Mouse (Mus musculus) urinary bladder, postnatal 14 days (tissue): Measurements from ENCODE around the gene Cenph.
A peak's percentile ranks its signal among the peaks of the same experiment; 100 is the strongest.
"Not testable (repeated sequence)": the region's sequence is repeated elsewhere in the genome, so short reads cannot be mapped to it uniquely, and the experiment has no call there.

ENCODE experiments used
- DNase-seq: peaks from one replicate; pipeline ENCODE4 v3.0.0; 2021; ENCODE audit warnings: low spot score

Cenph gene

GRCm38 (mm10) chr13:100775252-100776055, at the start of gene Cenph:
Cenph (minus strand) TSS chr13:100775899.
- peak; percentile 86 for DNase-seq

DNA sequence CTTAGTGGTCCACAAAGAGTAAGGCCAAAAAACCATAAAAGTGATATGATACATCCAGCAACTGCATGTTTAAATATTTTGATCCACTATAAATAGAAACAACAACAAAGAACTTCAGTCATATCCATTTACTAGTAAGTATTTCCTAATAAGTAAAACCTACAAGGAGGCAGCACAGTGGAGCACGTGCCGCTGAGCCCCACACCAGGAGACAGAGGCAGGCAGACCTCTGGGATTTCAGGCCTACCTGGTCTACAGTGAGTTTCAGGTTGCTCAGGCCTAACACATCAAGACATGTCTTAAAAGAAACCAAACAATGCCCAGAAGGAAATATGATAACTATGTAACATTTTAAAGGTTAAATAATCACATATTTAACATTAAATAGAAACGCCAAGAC, 49.2 kb upstream of the Cenph start:
- DNase-seq, result no peak

- DNase-seq, result no peak
These were observed 48.6 kb upstream of the Cenph start for GRCm38 (mm10) chr13:100824306-100824705.

DNA sequence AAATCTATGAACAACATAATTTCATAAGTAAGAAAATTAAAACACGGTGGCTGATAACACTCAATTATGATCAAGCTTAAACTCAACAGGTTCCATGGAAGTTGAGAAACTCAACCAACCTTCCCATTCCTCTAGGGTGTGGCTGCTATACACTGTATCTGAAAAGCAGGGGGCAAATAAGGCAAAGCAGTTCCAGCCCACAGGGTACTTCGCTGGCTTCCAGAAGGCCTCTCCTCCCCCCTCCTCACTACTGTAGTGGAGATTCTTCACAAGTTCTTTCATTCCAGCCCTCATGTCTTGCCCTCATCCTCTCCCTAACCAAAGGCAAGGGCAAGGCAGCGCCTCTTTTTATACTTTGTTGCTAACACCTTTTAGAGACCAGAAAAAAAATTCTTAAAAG, 48.2 kb upstream of the Cenph start:
- DNase-seq, result no peak

DNA sequence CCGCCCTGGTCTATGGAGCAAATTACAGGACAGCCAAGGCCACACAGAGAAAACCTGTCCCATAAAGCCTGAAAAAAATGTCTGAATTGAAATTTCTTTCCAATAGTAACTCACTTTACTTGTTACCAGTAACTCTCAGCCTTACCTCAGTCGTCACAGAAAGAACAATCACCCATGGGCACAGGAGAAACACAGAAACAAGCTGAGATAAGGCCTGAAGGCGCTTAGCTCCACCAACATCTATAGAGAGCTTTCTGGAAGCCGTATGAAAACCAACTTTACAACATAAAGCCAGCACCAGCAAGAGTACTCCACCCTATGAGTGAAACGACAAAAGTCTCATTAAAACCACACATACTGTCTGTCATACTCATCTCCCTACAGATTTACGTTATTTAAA, 38.8 kb upstream of the Cenph start:
- no peak for DNase-seq

- no peak for DNase-seq
These were observed 30.1 kb upstream of the Cenph start for GRCm38 (mm10) chr13:100805776-100806175.

GRCm38 (mm10) chr13:100797171-100797570, 21.5 kb upstream of the Cenph start:
- DNase-seq, result no peak

DNA sequence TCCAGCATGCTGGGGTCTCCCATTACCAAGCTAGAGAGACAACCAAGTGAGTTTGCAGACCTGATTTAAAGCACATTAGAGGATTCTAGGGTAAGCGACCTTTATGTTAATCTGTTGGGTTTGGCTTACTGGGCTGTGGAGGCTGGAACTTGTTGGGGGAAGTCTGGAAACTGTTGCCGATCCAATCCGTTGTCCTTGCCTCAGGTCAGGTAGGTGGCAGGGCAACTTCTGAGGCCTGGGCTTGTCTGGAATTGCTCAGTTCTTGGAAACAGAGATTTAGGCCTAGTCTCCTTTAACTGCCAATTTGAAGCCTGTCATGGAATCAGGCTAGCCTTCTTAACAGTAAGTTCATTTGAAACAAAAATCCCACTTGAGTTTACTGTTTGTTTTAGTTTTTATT, 13.4 kb upstream of the Cenph start:
- DNase-seq, result no peak

DNA sequence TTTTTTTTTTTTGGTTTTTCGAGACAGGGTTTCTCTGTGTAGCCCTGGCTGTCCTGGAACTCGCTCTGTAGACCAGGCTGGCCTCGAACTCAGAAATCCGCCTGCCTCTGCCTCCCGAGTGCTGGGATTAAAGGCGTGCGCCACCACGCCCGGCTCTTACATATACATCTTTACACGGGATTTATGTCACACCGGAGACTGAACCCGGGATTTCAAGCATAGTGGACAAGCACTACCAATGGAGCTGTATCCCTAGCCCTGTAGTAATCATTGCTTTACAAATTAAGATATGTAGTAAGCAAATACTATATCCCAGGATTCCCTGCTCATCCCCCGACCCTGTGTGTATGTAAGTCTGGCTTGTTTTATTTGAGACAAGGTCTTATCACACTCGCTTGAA, 12.4 kb upstream of the Cenph start:
- DNase-seq, result not testable (repeated sequence)

- DNase-seq, result peak; percentile 59
These were observed 11.8 kb upstream of the Cenph start for GRCm38 (mm10) chr13:100787316-100788010.

- DNase-seq, result peak; percentile 93
These were observed 10.7 kb upstream of the Cenph start, which contains the start of gene Ccnb1 for GRCm38 (mm10) chr13:100786414-100786867. Ccnb1 (minus strand) TSS chr13:100786570.

GRCm38 (mm10) chr13:100785806-100786413, 10.2 kb upstream of the Cenph start:
- no peak for DNase-seq

DNA sequence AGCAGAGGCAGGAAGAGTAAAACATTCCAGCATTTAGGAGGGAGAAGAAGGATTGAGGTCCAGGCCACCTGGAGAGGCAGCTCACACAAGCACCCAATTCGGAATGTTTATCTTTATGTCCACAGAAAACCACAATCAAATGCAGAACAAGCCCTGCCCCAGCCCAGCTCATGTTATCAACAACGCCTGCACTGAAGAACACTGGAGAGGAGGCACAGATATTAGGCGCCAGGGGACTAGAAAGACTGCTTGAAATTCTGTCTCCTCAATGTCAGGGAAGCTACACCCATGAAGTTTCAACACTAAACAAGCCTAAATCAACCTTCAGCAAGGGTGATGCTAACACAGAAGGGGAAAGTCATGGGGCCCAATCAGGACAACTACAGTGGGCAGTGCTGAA, 1.8 kb upstream of the Cenph start:
- DNase-seq, result no peak

DNA sequence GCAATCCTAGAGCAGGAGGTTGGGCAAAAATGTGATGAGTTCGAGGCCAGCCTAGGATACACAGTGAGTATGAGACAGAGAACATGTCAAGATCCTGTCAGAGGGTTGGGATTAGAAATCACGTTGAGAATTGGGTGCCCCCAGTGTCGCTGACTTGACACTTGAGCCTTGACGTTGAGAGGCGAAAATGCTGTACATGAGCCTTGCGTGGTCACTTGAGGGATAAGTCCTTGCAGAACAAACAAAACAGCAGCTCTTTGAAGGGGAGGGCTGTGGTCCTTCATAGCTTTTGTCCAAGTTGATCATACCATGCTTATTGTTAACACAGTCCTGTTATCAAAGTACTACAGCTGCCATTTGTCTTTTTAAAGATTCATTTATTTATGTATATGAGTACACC, 1.0 kb upstream of the Cenph start:
- DNase-seq, result no peak

- DNase-seq, result no peak
These were observed 339 bp upstream of the Cenph start for GRCm38 (mm10) chr13:100776056-100776419.

DNA sequence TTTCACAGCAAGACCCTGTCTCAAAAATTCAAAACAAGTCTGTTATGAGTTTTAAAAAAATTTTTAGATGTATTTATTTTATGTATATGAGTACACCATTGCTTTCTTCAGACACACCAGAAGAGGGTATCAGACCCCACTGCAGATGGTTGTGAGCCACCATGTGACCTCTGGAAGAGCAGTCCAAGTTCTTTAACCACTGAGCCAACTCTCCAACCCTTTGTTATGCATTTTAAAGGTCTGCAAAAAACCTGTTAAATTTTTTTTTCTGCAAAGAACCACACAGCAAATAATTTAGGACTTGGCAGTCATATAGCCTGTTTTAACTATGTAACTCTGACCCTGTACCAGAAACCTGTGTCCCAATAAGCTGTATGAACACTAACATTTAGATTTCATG, 995 bp downstream of the Cenph start:
- DNase-seq, result no peak

- no peak for DNase-seq
These were observed 20.4 kb downstream of the Cenph start for GRCm38 (mm10) chr13:100755329-100755728.

- DNase-seq, result no peak
These were observed 21.5 kb downstream of the Cenph start for GRCm38 (mm10) chr13:100754186-100754585.

DNA sequence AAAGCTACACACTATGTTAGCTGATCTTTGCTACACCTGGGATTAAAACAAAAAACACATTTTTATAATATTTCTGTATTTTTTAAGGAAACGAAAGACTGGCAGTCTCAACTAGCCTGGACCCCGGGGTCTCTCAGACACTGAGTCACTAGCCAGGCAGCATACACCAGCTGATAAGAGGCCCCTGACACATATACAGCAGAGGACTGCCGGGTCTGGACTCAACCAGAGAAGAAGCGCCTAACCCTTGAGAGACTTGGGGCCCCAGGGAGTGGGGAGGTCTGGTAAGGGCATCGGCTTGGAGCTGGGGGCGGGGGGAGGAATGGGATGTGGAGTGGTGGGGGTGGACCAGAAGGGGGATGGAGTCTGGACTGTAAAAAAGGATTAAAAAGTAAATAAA, 22.7 kb downstream of the Cenph start:
- DNase-seq, result no peak

GRCm38 (mm10) chr13:100752529-100752928, 23.2 kb downstream of the Cenph start:
- DNase-seq, result no peak

GRCm38 (mm10) chr13:100751402-100751801, 24.3 kb downstream of the Cenph start:
- DNase-seq, result no peak

GRCm38 (mm10) chr13:100750799-100751198, 24.9 kb downstream of the Cenph start:
- DNase-seq, result no peak

DNA sequence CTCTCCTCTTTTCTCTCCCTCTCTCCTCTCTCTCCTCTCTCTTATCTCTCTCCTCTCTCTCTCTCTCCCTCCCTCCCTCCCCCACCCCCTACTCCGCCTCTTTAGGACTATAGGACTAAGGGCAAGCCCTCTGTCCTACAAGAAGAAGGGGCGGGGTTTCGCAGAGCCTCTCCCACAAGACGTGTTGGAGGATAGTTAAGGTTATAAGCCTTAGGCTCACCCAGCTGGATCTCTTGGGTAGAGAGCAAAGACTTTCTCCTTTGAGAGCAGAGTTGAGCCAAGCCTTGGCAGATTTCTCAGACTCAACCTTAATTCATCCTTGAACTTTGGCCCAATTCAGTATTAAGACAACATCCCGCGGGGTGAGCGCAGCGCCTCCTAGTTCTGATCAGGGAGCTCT, 27.1 kb downstream of the Cenph start:
- DNase-seq, result no peak
